Mouse (Mus musculus) lung, postnatal 36 days (tissue): Measurements from ENCODE around the gene Eda2r.

Source experiments
- DNase-seq: peaks from one replicate; pipeline ENCODE4 v3.0.0; 2022; ENCODE audit warnings: mixed read lengths

Gene Eda2r

GRCm38 (mm10) chrX:97377065-97377421, at the start of gene Eda2r:
Gene Eda2r, minus strand, starts transcription at chrX:97377216.
- peak; percentile 65 for DNase-seq

- DNase-seq = no peak
These were observed 20.9 kb upstream of the Eda2r start for GRCm38 (mm10) chrX:97397872-97398271.

DNA sequence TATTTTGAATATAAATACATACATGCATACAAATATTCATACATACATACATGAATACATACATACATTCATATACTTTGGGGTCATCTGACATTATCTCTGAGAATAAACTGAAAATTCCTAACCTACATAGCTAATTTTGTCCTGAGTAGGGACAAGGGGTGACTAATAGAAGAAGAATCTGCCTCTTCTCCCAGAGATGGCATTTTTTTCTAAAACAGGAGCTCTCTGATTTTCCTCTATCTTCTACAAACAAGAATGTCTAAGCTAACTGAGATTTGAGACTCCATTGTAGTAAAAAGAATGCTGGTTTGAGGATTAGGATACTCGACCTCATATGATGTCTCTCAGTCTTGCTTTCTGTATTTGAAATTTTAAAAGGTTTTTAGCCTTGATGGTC, 1.1 kb upstream of the Eda2r start:
- DNase-seq = no peak

GRCm38 (mm10) chrX:97376321-97377064, 523 bp downstream of the Eda2r start:
- DNase-seq = peak; percentile 51

GRCm38 (mm10) chrX:97372826-97373225, 4.2 kb downstream of the Eda2r start:
- no peak for DNase-seq

- DNase-seq = no peak
These were observed 7.8 kb downstream of the Eda2r start for GRCm38 (mm10) chrX:97369206-97369605.

- DNase-seq = no peak
These were observed 8.3 kb downstream of the Eda2r start for GRCm38 (mm10) chrX:97368741-97369140.

GRCm38 (mm10) chrX:97360919-97361318, 16.1 kb downstream of the Eda2r start:
- no peak for DNase-seq

DNA sequence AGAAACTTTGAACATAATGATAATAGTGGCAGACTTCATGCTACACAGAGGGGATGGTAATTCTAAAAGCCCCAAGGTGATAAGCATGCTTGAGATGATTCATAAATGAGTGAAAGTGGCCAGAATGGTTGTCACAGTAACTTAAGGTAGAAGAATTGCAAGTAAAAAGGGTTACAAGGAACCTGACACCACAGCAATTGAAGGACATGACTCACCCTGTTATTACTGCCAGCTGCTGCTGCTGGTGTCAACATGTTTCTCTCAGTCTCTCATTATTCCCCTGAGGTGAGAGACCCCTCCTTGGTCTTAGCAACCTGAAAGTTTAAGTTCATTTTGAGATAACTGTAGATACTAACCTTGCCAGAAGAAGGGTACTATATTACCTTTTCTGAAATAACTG, 49.1 kb downstream of the Eda2r start:
- DNase-seq = no peak
